Mouse (Mus musculus) CH12.LX (cell line): ENCODE results near the gene 1700092M07Rik. TPM values are rescaled to one million over a fixed set of nuclear protein-coding genes. Genes with fewer than 3 reads are reported as not detected.

Source experiments
- DNase-seq: peaks from one replicate; pipeline ENCODE4 v3.0.0-alpha.2; 2013; ENCODE audit errors: extremely low read depth
- H3K27ac ChIP-seq: 2 replicates; pipeline ENCODE4 v1.5.1; 2012; ENCODE audit warnings: low read depth, mild to moderate bottlenecking, control low read depth, moderate library complexity; ENCODE audit not compliant: insufficient read depth
- H3K27me3 ChIP-seq: replicated peaks from 2 replicates; pipeline ENCODE3; 2012; ENCODE audit warnings: inconsistent platforms
- H3K36me3 ChIP-seq, 2 experiments: replicated peaks in 1 of 2; 2 replicates each; pipeline versions ENCODE3 to v1.6.1; 2012; ENCODE audit warnings: inconsistent platforms in 1 of 2, low read length in 1 of 2, mild to moderate bottlenecking in 1 of 2, mixed read lengths in 1 of 2, moderate library complexity in 1 of 2; ENCODE audit not compliant: control insufficient read depth in 1 of 2, insufficient read depth in 1 of 2
- H3K4me1 ChIP-seq, 2 experiments: 2 replicates each; pipeline ENCODE4 v1.6.1; 2012; ENCODE audit warnings: inconsistent platforms in 1 of 2, moderate library complexity in 1 of 2; ENCODE audit not compliant: insufficient read depth in 2 of 2, control insufficient read depth in 1 of 2
- H3K4me2 ChIP-seq: 2 replicates; pipeline ENCODE4 v1.6.1; 2012; ENCODE audit warnings: low read depth, mild to moderate bottlenecking, control low read depth; ENCODE audit not compliant: poor library complexity, insufficient read depth, severe bottlenecking
- H3K4me3 ChIP-seq, 3 experiments: fragments of 150-350 bp in 1 of 3; sonication (generic) in 1 of 3; replicated peaks in 1 of 3; 2 replicates each; pipeline versions ENCODE3 to v1.5.1; 2011 to 2012; ENCODE audit warnings: low read depth in 2 of 3, low read length in 2 of 3, mild to moderate bottlenecking in 2 of 3, moderate library complexity in 2 of 3, control low read depth in 1 of 3, improper control_type of control experiment in 1 of 3, inconsistent platforms in 1 of 3, mixed read lengths in 1 of 3; ENCODE audit not compliant: poor library complexity in 1 of 3
- H3K79me2 ChIP-seq: replicated peaks from 2 replicates; pipeline ENCODE4 v1.6.1; 2012; ENCODE audit warnings: mild to moderate bottlenecking, moderate library complexity; ENCODE audit not compliant: control insufficient read depth, poor library complexity, insufficient read depth, severe bottlenecking; ENCODE audit errors: extremely low read depth
- H3K9ac ChIP-seq: 2 replicates; pipeline ENCODE4 v1.6.1; 2012; ENCODE audit warnings: low read depth, mild to moderate bottlenecking, control low read depth, moderate library complexity; ENCODE audit not compliant: insufficient read depth
- H3K9me3 ChIP-seq: replicated peaks from 2 replicates; pipeline ENCODE3; 2012; ENCODE audit warnings: low read length, inconsistent platforms, mixed read lengths
- CTCF ChIP-seq, 2 experiments: IDR thresholded peaks in 1 of 2; conservative IDR thresholded peaks in 1 of 2; 2 replicates each; pipeline ENCODE4 v1.5.1; 2011 to 2012; ENCODE audit warnings: low read depth in 2 of 2, low read length in 2 of 2, improper control_type of control experiment in 1 of 2, inconsistent platforms in 1 of 2, mild to moderate bottlenecking in 1 of 2, moderate library complexity in 1 of 2
- E2F4 ChIP-seq: IDR thresholded peaks from 2 replicates; pipeline ENCODE4 v1.6.1; 2011; ENCODE audit warnings: low read depth, low read length, improper control_type of control experiment; ENCODE audit not compliant: insufficient replicate concordance
- JUND ChIP-seq: conservative IDR thresholded peaks from 2 replicates; pipeline ENCODE4 v1.6.1; 2011; ENCODE audit warnings: low read depth, low read length, improper control_type of control experiment
- MAX ChIP-seq: IDR thresholded peaks from 2 replicates; pipeline ENCODE4 v1.6.1; 2011; ENCODE audit warnings: low read length, improper control_type of control experiment
- MAZ ChIP-seq: IDR thresholded peaks from 2 replicates; pipeline ENCODE4 v1.6.1; 2012; ENCODE audit warnings: low read depth, mild to moderate bottlenecking, inconsistent platforms, low read length, improper control_type of control experiment, moderate library complexity
- MXI1 ChIP-seq: IDR thresholded peaks from 2 replicates; pipeline ENCODE4 v1.6.1; 2011; ENCODE audit warnings: mild to moderate bottlenecking, low read depth, low read length, improper control_type of control experiment
- RAD21 ChIP-seq: IDR thresholded peaks from 2 replicates; pipeline ENCODE4 v1.6.1; 2011; ENCODE audit warnings: low read depth, mild to moderate bottlenecking, low read length, improper control_type of control experiment, moderate library complexity
- TBP ChIP-seq: conservative IDR thresholded peaks from 2 replicates; pipeline ENCODE4 v1.6.1; 2011; ENCODE audit warnings: low read depth, low read length, improper control_type of control experiment
- UBTF ChIP-seq: IDR thresholded peaks from 2 replicates; pipeline ENCODE4 v1.6.1; 2012; ENCODE audit warnings: low read depth, mild to moderate bottlenecking, inconsistent platforms, low read length, improper control_type of control experiment, moderate library complexity
- dilution Hi-C: fragments of 300-500 bp; cut with MboI; formaldehyde crosslinking; loops from 2 replicates; pipeline ENCODE4 v1.14.3; 2020; ENCODE audit warnings: low sequenced_read_pairs; ENCODE audit not compliant: extremely low pct_unique_long_range_greater_than_20kb, extremely low pct_ligation_motif_present
- in situ Hi-C: fragments of 300-500 bp; cut with MboI; formaldehyde crosslinking; loops from 3 replicates; pipeline ENCODE4 v1.14.3; 2019; ENCODE audit warnings: low sequenced_read_pairs, low pct_ligation_motif_present, low pct_unique_long_range_greater_than_20kb, mixed read lengths
- polyA plus RNA-seq: library from polyadenylated mRNA; unstranded; fragments of >175 nt; gene quantifications from 2 replicates; pipeline ENCODE4 v1.2.1, GENCODE M21; 2012; ENCODE audit warnings: low read depth; ENCODE audit not compliant: insufficient read length
- total RNA-seq, 2 experiments: library from RNA; depleted of rRNA; stranded (reverse); fragments of 300-350 nt in 1 of 2; fragments of >200 nt in 1 of 2; gene quantifications; 2 replicates each; pipeline ENCODE4 v1.2.3; 2012 to 2014

Gene 1700092M07Rik
- total and polyA plus RNA-seq, 3 experiments, result 1.0 to 3.8 (median 3.1) TPM

GRCm38 (mm10) chr19:8713306-8713996 is 27.1 kb upstream of the 1700092M07Rik start (continued):
- TF ChIP-seq MAZ (peak; percentile 72; the same call in 1 of the 2 replicates), TBP (peak; percentile 91), E2F4 (no peak), UBTF (0 out of 2 replicates have a peak, but pooled peaks have one; percentile 34), JUND (no peak), MAX (peak; percentile 53; the same call in 1 of the 2 replicates)
- TF ChIP-seq, all 38 proteins: peak for 24

- Histone ChIP-seq H3K4me1 (peaks cover 0 to 61% of the 10 kb centered on the region in 2 experiments; a peak in 2 of 4 replicates), H3K36me3 (peaks cover 25 to 36% of the 10 kb centered on the region in 2 experiments), H3K9me3 (no peaks in the 10 kb centered on the region), H3K4me3 (peak overlapping the region; percentile 73 to 99 (median 89)), H3K27ac (peak overlapping the region; percentile 96), H3K9ac (peak overlapping the region; percentile 96), H3K27me3 (no peaks in the 10 kb centered on the region), H3K4me2 (peak overlapping the region; percentile 85), H3K79me2 (peaks cover 33% of the 10 kb centered on the region)
- no peak for DNase-seq
- in situ Hi-C loops (no loop called here), dilution Hi-C loops (no loop called here)
- TF ChIP-seq TBP (0 out of 2 replicates have a peak, but pooled peaks have one; percentile 40), RAD21 (no peak)
These were observed 26.4 kb upstream of the 1700092M07Rik start for GRCm38 (mm10) chr19:8713997-8714652.

GRCm38 (mm10) chr19:8714653-8715481 is 25.7 kb upstream of the 1700092M07Rik start:
- peaks cover 17 to 29% of the 10 kb centered on the region in 2 experiments for H3K36me3 ChIP-seq
- dilution Hi-C loops, result no loop called here
- peaks cover 0 to 53% of the 10 kb centered on the region in 2 experiments; a peak in 2 of 4 replicates for H3K4me1 ChIP-seq
- in situ Hi-C loops, result no loop called here
- no peak overlapping the region for H3K4me2 ChIP-seq
- no peaks in the 10 kb centered on the region for H3K27me3 ChIP-seq
- peak in 1 of 2 experiments; percentile 36; a peak in 2 of 4 replicates for TF ChIP-seq CTCF (conservative IDR thresholded peaks at IDR 0.05 in 1 of 2, IDR thresholded peaks at IDR 0.05 in 1 of 2; ENCODE audit: low read depth in 2 of 2, low read length in 2 of 2)
- TF ChIP-seq MXI1, result no peak
- TF ChIP-seq, all 38 proteins: peak for 1
- Histone ChIP-seq H3K9ac (no peak overlapping the region; the same call in 1 of the 2 replicates), H3K4me3 (no peak overlapping the region), H3K9me3 (no peaks in the 10 kb centered on the region), H3K79me2 (peaks cover 29% of the 10 kb centered on the region), H3K27ac (no peak overlapping the region)
- DNase-seq, result no peak
